Comparison of ENCODE assay signal across 17 mouse cellular contexts in genomic region chr4:82433926-82434705, GRCm38 (mm10).
DNase-seq lines count a peak whose midpoint lies in the region; ATAC-seq and TF ChIP-seq lines count a peak whose summit lies in the region.
"Had no signal": no experiment of that assay in that cellular context is flagged by ENCODE, and none has a peak within 500 bp of the region (broad histone marks: within the 10 kb centered on the region; RNA-seq: fewer than 3 reads in every experiment).

No protein-coding gene starts in this region.

- H3K4me2 ChIP-seq in forebrain, embryonic 16.5 days (ENCODE audit: low read length): 0 out of 2 replicates have a peak overlapping the region, but pooled peaks have one; percentile 24
- no peak overlapping the region for H3K4me2 ChIP-seq in forebrain, postnatal 0 days (ENCODE audit: low read depth)
- H3K4me2 ChIP-seq in heart, postnatal 0 days (ENCODE audit: low read depth, low read length): no peak overlapping the region; the same call in 1 of the 2 replicates
- H3K4me2 ChIP-seq in lung, postnatal 0 days (replicated peaks; ENCODE audit: low read depth, low read length): no peak overlapping the region
- H3K4me2 ChIP-seq in hindbrain, embryonic 13.5 days: no peak overlapping the region
- H3K4me2 ChIP-seq in hindbrain, embryonic 14.5 days (replicated peaks): no peak overlapping the region
- H3K4me2 ChIP-seq: hindbrain, embryonic 12.5 days; limb, embryonic 12.5 days; neural tube, embryonic 15.5 days had no signal

- WGBS in forebrain, embryonic 16.5 days: 31% methylated on average over 13 of the region's 13 CpGs
- 34% methylated on average over 13 of the region's 13 CpGs for WGBS in forebrain, postnatal 0 days
- WGBS in heart, postnatal 0 days: 48% methylated on average over 13 of the region's 13 CpGs
- WGBS in lung, postnatal 0 days: 29% methylated on average over 13 of the region's 13 CpGs
- 65% methylated on average over 13 of the region's 13 CpGs for WGBS in hindbrain, embryonic 13.5 days
- WGBS in hindbrain, embryonic 14.5 days: 68% methylated on average over 13 of the region's 13 CpGs

- no peak for DNase-seq in forebrain, postnatal 0 days
- DNase-seq in heart, postnatal 0 days (ENCODE audit: low spot score): no peak
- no peak for DNase-seq in heart, postnatal 10 days
- peak; percentile 43 for DNase-seq in lung, postnatal 0 days (ENCODE audit: low spot score)
- no peak for DNase-seq in hindbrain, embryonic 14.5 days (ENCODE audit: low spot score)
- DNase-seq: cerebellum, adult 11 months; cerebellum, postnatal 36 days; gastrocnemius, postnatal 25 days had no signal

- no peak for TF ChIP-seq EP300 in heart, postnatal 0 days (IDR thresholded peaks at IDR 0.05; ENCODE audit: low read depth)
- TF ChIP-seq EP300 in lung, postnatal 0 days (IDR thresholded peaks at IDR 0.05): peak; percentile 76

- ATAC-seq in forebrain, embryonic 16.5 days: 0 out of 2 replicates have a peak, but pooled peaks have one; percentile 23
- ATAC-seq in forebrain, postnatal 0 days: no peak
- ATAC-seq in heart, postnatal 0 days (ENCODE audit: insufficient read depth, low read depth): no peak
- no peak for ATAC-seq in lung, postnatal 0 days
- ATAC-seq in hindbrain, embryonic 13.5 days (ENCODE audit: low FRiP score): no peak
- no peak for ATAC-seq in hindbrain, embryonic 14.5 days (ENCODE audit: low FRiP score)
- ATAC-seq: intestine, postnatal 0 days had no signal

- peaks cover 61% of the 10 kb centered on the region for H3K4me1 ChIP-seq in forebrain, embryonic 16.5 days (replicated peaks; ENCODE audit: control insufficient read depth, insufficient read depth, low read length)
- H3K4me1 ChIP-seq in forebrain, postnatal 0 days (ENCODE audit: insufficient read depth): peaks cover 29% of the 10 kb centered on the region
- H3K4me1 ChIP-seq in heart, postnatal 0 days (ENCODE audit: control insufficient read depth, insufficient read depth): peaks cover 65% of the 10 kb centered on the region
- H3K4me1 ChIP-seq in brown adipose tissue, adult 24 weeks (ENCODE audit: control insufficient read depth, insufficient read depth, insufficient read length, low read length): peaks cover 35% of the 10 kb centered on the region
- peaks cover 21% of the 10 kb centered on the region; the same call in 1 of the 2 replicates for H3K4me1 ChIP-seq in lung, postnatal 0 days (ENCODE audit: insufficient read depth, low read depth, low read length)
- peaks cover 59% of the 10 kb centered on the region for H3K4me1 ChIP-seq in hindbrain, embryonic 13.5 days (replicated peaks)
- H3K4me1 ChIP-seq in hindbrain, embryonic 14.5 days (replicated peaks; ENCODE audit: control insufficient read depth, insufficient read depth, low read length): peaks cover 14% of the 10 kb centered on the region; the same call in 1 of the 2 replicates

- H3K36me3 ChIP-seq in forebrain, embryonic 16.5 days (ENCODE audit: control insufficient read depth, insufficient read depth): no peaks in the 10 kb centered on the region
- no peaks in the 10 kb centered on the region for H3K36me3 ChIP-seq in forebrain, postnatal 0 days (ENCODE audit: insufficient read depth)
- no peaks in the 10 kb centered on the region for H3K36me3 ChIP-seq in heart, postnatal 0 days (replicated peaks; ENCODE audit: control insufficient read depth, insufficient read depth, low read length)
- no peaks in the 10 kb centered on the region for H3K36me3 ChIP-seq in lung, postnatal 0 days (ENCODE audit: insufficient read depth, low read length)
- H3K36me3 ChIP-seq in hindbrain, embryonic 13.5 days: no peaks in the 10 kb centered on the region
- H3K36me3 ChIP-seq in hindbrain, embryonic 14.5 days (replicated peaks; ENCODE audit: control insufficient read depth, insufficient read depth): no peaks in the 10 kb centered on the region
- H3K36me3 ChIP-seq: hindbrain, embryonic 12.5 days; midbrain, embryonic 10.5 days; neural tube, embryonic 15.5 days had no signal

- no peaks in the 10 kb centered on the region for H3K9me3 ChIP-seq in forebrain, embryonic 16.5 days (ENCODE audit: control insufficient read depth, low read length)
- no peaks in the 10 kb centered on the region for H3K9me3 ChIP-seq in forebrain, postnatal 0 days (ENCODE audit: low read length)
- H3K9me3 ChIP-seq in heart, postnatal 0 days (replicated peaks; ENCODE audit: control insufficient read depth, low read length): no peaks in the 10 kb centered on the region
- H3K9me3 ChIP-seq in lung, postnatal 0 days (ENCODE audit: low read length): no peaks in the 10 kb centered on the region
- no peaks in the 10 kb centered on the region for H3K9me3 ChIP-seq in hindbrain, embryonic 13.5 days
- no peaks in the 10 kb centered on the region for H3K9me3 ChIP-seq in hindbrain, embryonic 14.5 days (ENCODE audit: control insufficient read depth, low read length)
- H3K9me3 ChIP-seq: hindbrain, embryonic 12.5 days; limb, embryonic 12.5 days; midbrain, embryonic 10.5 days; neural tube, embryonic 15.5 days had no signal

- H3K4me3 ChIP-seq in forebrain, embryonic 16.5 days (replicated peaks; ENCODE audit: low read length): no peak overlapping the region
- no peak overlapping the region for H3K4me3 ChIP-seq in forebrain, postnatal 0 days (ENCODE audit: low read depth, low read length)
- H3K4me3 ChIP-seq in heart, postnatal 0 days (ENCODE audit: low read depth, low read length): no peak overlapping the region
- H3K4me3 ChIP-seq in brown adipose tissue, adult 24 weeks (ENCODE audit: insufficient read depth, low read depth, low read length): no peak overlapping the region; the same call in 1 of the 2 replicates
- H3K4me3 ChIP-seq in lung, postnatal 0 days (ENCODE audit: low read depth, low read length): no peak overlapping the region
- no peak overlapping the region for H3K4me3 ChIP-seq in hindbrain, embryonic 13.5 days
- H3K4me3 ChIP-seq in hindbrain, embryonic 14.5 days (replicated peaks; ENCODE audit: low read length): no peak overlapping the region
- H3K4me3 ChIP-seq: hindbrain, embryonic 12.5 days; left cerebral cortex, adult 2 months; limb, embryonic 12.5 days; midbrain, embryonic 10.5 days; neural tube, embryonic 15.5 days had no signal

- intact Hi-C loops in heart, postnatal 10 days (cut with DNase I): loop anchor here (2.0 kb wide), 1 partner anchor 21 kb away; no protein-coding TSS in a partner anchor

- no peak for TF ChIP-seq CTCF in forebrain, postnatal 0 days (IDR thresholded peaks at IDR 0.05; ENCODE audit: low read depth)
- TF ChIP-seq CTCF in heart, postnatal 0 days (IDR thresholded peaks at IDR 0.05; ENCODE audit: low read depth): no peak
- no peak for TF ChIP-seq CTCF in lung, postnatal 0 days (IDR thresholded peaks at IDR 0.05)

- no peak overlapping the region for H3K27ac ChIP-seq in forebrain, embryonic 16.5 days (ENCODE audit: low read length)
- H3K27ac ChIP-seq in forebrain, postnatal 0 days (ENCODE audit: low read depth, low read length): no peak overlapping the region
- peak overlapping the region; percentile 81 for H3K27ac ChIP-seq in heart, postnatal 0 days (ENCODE audit: low read depth)
- H3K27ac ChIP-seq in brown adipose tissue, adult 24 weeks (replicated peaks; ENCODE audit: low read depth, low read length): peak overlapping the region; percentile 91
- peak overlapping the region; percentile 73 for H3K27ac ChIP-seq in lung, postnatal 0 days (ENCODE audit: low read length)
- no peak overlapping the region; the same call in 1 of the 2 replicates for H3K27ac ChIP-seq in hindbrain, embryonic 13.5 days
- no peak overlapping the region for H3K27ac ChIP-seq in hindbrain, embryonic 14.5 days
- H3K27ac ChIP-seq: hindbrain, embryonic 12.5 days; left cerebral cortex, adult 2 months; limb, embryonic 12.5 days; midbrain, embryonic 10.5 days had no signal

- H3K27me3 ChIP-seq in forebrain, embryonic 16.5 days (replicated peaks; ENCODE audit: control insufficient read depth, insufficient read depth, low read length): no peaks in the 10 kb centered on the region
- no peaks in the 10 kb centered on the region for H3K27me3 ChIP-seq in forebrain, postnatal 0 days (ENCODE audit: insufficient read depth, low read length)
- no peaks in the 10 kb centered on the region for H3K27me3 ChIP-seq in heart, postnatal 0 days (ENCODE audit: control insufficient read depth, insufficient read depth, low read length)
- H3K27me3 ChIP-seq in lung, postnatal 0 days (replicated peaks; ENCODE audit: insufficient read depth, low read length): no peaks in the 10 kb centered on the region
- no peaks in the 10 kb centered on the region for H3K27me3 ChIP-seq in hindbrain, embryonic 13.5 days
- no peaks in the 10 kb centered on the region for H3K27me3 ChIP-seq in hindbrain, embryonic 14.5 days (ENCODE audit: control insufficient read depth, insufficient read depth, low read length)
- H3K27me3 ChIP-seq: hindbrain, embryonic 12.5 days; limb, embryonic 12.5 days; neural tube, embryonic 15.5 days had no signal

- H3K9ac ChIP-seq in forebrain, embryonic 16.5 days (replicated peaks; ENCODE audit: low read depth, low read length): no peak overlapping the region
- no peak overlapping the region for H3K9ac ChIP-seq in forebrain, postnatal 0 days
- no peak overlapping the region for H3K9ac ChIP-seq in heart, postnatal 0 days (replicated peaks; ENCODE audit: low read depth, low read length)
- H3K9ac ChIP-seq in lung, postnatal 0 days (replicated peaks; ENCODE audit: low read depth): no peak overlapping the region
- no peak overlapping the region for H3K9ac ChIP-seq in hindbrain, embryonic 13.5 days
- H3K9ac ChIP-seq in hindbrain, embryonic 14.5 days: no peak overlapping the region
- H3K9ac ChIP-seq: hindbrain, embryonic 12.5 days; limb, embryonic 12.5 days; neural tube, embryonic 15.5 days had no signal

Comparison
In these comparisons a context has a peak if more than half of its experiments do, and no peak if none do; other contexts are left out.
1. H3K27ac ChIP-seq: peak in heart, postnatal 0 days (single experiment), brown adipose tissue, adult 24 weeks (single experiment) and lung, postnatal 0 days (single experiment); none in forebrain, embryonic 16.5 days (single experiment), forebrain, postnatal 0 days (single experiment), hindbrain, embryonic 13.5 days (single experiment) and hindbrain, embryonic 14.5 days (single experiment).